Mouse (Mus musculus) brain, adult 2 months (tissue): Measurements from ENCODE around the gene Bicc1.
"Not testable (repeated sequence)": the region's sequence is repeated elsewhere in the genome, so short reads cannot be mapped to it uniquely, and the experiment has no call there.

Source experiments
- DNase-seq: peaks from one replicate; pipeline ENCODE4 v3.0.0; 2011; ENCODE audit warnings: low read depth, low spot score

Gene Bicc1

DNA sequence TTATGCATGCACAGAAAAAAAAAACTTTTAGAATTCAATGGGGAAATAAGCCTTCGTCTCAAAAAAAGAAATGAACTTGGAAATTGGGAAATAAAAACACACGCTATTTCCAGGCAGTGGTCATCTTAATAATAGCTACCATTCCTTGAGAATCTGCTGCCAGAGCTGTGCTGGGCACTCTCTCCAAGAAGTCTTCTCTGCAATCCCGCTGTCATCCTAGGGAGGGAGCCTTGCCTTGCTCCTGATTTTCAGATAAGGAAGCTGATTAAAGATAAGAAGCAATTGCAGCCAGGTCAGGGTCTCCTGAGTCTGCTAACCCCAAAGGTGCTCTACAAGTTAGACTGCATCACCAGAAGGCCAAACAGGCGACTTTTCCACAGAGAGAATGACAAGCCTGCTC is 161.4 kb downstream of the Bicc1 start:
- DNase-seq = peak; percentile 70

DNA sequence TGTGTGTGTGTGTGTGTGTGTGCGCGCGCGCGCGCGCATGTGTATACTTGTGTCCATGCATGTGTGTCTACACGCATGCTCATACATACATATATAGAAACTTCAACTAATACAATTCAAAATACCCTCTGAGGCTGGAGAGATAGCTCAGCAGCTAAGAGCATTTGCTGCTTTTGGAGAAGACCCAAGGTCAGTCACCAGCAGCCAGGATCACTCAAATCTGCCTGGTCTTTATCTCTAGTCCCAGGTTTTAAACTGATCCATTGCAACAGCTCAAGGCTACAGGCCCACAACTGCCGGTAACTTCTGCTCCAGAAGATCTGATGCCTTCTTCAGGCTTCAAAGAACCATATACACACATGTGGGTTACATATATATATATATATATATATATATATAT is 163.4 kb downstream of the Bicc1 start:
- DNase-seq = no peak

DNA sequence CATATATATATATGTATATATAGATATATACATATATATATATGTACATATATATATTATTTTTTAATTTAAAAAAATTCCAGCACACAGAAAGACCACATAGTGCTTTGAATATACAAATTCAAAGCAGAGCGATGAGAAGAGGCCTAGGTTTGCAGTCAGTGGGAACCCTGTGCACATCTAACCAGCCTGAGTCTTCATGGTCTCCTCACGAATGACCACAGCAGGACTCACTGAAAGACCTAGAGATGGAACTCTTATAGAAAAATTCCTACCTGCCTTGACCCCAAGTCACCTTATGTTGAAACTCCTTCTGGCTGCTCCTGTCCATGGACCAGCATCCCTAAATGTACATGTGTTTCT is 165.4 kb downstream of the Bicc1 start:
- no peak for DNase-seq

DNA sequence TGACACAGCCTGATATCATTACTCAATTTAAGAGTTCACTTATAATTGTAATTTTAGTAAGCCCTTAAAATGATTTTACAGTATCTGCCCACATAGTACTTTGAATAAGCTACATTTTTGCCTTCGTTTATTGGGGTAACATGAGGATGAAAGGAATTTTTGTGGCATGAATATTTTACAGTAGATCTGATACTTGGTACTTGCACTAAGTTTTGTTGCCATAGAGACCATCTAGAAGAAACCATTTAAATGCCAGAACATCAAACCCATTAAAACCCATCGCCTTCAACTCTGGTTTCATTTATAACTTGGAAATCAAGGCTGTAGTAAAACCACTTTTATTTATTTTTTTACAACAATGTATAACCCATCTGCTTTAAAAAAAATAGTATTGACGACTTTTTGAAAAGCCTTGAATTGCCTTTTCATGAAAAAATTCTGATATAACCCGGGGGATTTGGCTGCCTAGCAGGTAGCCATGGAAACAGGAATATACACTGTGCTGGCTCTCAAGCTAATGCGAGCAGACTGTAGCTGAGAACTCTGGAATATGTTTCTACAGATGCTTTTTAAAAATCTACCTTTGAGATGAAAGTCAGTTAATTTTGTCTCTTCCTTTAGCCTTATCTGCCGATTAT is 165.9 kb downstream of the Bicc1 start:
- DNase-seq = peak; percentile 79

DNA sequence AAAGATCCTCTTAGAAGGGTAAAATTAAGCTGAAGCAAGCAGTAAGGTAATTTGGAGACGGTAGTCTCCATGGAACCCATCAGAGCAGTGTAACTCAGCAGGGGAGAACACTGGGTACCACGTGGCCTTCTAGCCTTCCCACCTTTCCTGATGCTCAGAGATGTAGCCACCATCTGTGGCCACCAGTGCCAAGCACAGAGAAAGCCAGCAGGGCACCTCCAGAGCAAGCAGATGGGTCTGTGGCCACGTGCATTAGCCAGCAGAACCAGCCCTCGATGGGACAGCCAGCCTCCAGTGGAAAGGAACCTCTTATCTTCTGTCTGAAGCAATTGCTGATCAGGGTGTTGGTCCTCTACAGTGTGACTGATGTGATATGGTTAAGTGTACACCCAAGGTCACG is 172.1 kb downstream of the Bicc1 start:
- no peak for DNase-seq

DNA sequence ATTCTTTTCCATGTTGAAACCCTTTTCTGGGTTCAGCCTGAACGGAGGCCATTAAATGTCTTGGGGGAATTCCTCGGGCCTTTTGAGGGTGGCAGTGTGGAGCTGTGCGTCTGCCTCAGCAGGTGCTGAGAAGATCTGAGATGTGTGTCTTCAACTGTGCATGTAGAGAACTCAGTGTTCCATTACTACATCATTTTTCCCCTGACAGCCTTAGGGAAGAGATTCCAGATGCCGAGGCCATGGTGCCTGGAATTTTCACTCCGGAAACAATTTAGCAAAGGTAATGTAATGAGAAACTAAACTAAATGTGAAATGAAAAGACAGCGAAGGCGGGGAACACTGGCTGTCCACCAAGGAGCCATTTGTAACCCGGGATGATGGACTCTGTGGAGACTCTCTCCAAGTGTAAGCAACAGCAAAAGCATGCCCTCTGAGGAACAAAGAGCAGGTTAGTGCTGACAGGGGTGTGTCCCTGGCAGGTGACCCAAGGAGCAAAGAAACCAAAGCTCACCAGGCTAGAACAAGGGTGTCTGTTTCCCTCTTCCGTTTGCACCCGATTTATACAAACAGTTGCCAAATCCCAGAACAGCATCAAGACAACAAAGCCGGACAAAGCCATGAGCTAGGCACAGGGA is 176.3 kb downstream of the Bicc1 start:
- no peak for DNase-seq

DNA sequence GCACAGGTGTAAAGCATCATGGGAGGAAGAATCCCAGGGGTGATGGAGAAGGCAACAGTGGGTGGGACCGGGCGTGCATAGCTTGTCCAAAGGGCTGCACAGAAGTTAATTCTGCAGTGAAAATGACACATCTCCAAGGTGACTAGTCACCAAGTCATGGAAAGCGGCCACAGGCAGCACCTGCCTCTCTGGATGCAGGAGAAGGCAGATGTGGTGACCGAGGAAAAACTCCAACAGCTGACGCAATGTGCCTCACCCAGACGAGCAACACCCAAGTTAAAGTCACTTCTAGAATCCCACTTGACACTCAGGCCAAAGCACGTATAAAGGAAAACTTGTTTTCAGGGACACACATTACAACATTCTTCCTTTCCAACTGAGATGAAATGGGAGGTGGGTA is 177.3 kb downstream of the Bicc1 start:
- DNase-seq = no peak

DNA sequence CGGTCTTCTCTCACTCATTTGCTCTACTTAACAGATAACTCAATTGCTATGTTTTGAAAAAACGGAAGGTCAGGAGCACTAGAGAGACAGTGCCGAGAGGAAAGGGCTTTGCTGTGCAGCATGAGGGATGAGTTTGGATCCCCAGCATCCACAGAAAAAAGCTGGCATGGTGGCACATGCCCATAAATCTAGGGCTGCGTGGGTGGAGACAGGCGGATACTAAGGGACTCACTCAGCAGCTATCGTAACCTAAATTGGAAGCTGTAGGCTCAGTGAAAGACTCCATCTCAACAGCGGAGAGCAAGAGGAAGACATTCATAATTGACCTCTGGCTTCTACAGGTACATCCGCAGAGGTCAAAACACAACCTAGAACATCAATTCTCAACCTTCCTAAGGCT is 179.8 kb downstream of the Bicc1 start:
- peak; percentile 45 for DNase-seq

DNA sequence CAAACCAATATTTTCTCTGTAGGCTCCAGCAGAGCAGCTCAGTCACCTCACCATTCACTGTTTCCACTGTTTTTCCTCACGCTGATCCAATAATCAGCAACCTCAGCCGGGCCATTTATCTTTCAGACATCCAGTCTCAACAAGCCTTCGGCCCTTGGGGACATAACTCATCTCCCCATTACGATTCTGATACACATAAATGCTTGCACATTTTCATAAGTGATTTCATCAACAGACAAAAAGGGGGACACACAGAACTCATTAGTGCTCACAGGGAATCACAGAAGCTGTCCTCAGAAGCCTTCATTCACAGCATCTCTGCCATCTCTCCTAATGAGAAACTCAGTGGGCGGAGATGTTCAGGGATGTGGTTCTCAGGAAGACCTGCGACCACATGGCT is 182.4 kb downstream of the Bicc1 start:
- no peak for DNase-seq

DNA sequence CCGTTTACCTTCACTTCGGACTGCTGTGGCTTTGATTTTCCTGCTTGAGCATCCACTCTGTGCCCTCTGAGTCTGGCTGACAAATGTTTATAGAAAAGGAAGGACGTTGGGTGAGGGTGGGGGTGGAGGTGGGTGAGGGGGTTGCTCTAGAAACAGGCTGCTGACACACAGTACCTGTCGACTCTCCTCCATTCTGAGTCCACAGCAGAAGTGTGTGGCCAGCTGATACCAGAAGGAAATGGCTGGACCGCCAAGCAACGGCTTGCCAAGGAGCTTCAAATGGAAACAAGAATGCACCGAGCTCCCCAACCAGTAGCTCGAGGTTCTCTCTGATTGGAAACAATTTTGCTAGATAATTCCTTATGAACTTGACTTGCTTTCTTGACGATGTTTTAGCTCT is 182.9 kb downstream of the Bicc1 start:
- DNase-seq = no peak

DNA sequence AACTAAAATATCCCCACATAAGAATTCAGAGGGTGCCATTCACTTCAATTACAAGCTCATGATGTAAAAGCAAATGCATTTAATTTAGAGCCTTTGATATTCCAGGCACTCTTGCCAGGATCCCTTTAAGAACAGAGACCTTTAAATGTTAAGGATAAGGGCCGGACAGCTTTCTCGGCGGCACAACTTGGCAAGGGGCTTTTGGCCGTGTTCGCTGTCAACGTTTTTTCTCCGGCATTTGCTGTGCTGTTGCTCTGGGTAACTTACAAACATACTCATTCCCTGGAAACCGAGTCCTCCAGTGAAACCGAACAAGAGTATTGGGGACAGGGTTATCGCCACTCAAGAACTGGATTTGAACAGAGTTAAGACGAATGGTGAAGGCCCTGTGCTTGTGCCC is 188.3 kb downstream of the Bicc1 start:
- no peak for DNase-seq

DNA sequence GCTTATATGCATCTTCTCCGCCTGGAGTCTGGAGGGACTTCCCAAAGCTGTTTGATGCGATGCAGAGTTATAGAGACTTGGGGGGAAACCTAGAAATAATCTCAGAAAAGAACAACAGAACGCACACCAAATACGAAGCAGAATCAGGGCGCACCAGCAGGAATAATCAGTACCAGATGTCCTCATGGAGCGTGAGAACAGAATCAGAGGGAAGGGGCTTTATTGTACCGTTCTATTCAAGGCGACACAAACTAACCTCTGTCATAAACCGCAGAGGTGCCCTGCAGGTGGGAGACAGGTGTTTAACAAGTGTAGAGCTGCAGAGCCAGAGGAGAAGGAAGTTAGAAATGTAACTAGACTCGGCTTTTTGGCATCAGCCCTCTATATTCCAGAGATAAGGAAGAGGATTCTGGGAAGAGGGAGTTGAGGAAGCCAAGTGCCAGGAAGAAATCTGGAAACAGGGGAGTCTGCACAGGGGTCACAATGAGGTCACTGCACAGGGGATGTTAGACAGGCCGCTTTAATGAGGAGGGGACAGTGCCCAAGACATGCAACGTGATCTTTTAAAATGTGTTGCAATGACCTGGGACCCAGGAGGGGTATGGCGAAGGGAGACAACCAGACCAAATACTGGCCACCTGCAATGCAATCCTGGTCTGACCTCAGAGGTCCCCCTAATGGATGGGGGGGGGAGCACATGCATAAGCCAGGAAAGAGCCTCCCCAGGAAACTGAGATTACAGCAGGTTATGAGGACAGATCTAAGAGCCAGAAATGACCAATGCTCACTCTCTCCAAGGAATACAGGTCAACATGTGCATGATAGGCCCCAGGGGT is 190.4 kb downstream of the Bicc1 start:
- DNase-seq = no peak

DNA sequence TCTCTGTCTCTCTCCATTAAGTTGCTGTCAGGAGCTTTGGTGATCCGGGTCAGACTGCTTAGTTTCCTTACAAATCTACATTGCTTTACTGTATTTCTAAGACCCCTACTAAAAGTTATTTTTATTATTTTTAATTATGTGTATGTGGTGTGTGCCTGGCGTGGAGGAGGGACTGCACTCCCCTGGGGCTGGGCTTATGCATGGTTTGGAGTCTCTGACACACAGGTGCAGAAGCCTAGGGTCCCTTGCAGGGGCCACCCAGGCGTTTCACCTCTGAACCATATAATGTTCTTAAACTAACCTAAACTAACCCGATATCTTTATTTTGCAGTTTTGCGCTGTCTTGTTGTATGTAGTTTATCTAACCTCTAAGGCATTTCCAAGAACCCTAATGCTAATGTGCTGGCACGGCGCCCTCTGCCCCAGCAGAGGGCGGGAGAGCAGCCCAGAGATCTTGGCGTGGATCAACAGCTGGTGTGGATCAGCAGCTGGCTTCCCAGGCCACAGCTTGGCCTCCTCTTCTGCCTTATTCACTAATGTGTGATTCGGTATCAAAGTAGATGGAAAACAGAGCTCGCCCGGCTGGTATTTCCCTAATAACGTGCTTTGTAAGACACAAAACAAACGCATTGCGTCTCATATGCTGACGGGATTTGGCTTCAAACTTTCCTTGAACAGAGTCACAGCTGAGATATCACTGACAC is 192.7 kb downstream of the Bicc1 start:
- DNase-seq = no peak

DNA sequence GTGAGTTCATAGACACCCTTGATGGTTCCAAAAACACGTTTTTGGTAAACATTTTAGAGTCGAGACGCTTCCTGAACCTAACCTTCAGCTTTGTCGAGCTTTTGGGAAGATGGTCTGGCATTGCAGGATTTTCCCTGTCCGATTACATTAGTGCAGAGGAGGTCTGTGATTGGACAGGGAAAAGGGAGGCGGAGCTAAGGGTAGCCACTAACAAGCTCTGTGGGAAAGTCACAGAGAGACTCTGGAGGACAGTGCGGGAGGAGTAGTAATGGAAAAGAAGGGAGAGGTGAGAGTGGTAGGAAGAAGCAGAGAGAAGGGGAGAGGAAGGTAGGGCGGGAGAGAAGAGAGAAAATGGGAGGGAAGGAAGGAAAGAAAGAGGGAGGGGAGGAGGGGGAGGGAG is 194.8 kb downstream of the Bicc1 start:
- DNase-seq = no peak

DNA sequence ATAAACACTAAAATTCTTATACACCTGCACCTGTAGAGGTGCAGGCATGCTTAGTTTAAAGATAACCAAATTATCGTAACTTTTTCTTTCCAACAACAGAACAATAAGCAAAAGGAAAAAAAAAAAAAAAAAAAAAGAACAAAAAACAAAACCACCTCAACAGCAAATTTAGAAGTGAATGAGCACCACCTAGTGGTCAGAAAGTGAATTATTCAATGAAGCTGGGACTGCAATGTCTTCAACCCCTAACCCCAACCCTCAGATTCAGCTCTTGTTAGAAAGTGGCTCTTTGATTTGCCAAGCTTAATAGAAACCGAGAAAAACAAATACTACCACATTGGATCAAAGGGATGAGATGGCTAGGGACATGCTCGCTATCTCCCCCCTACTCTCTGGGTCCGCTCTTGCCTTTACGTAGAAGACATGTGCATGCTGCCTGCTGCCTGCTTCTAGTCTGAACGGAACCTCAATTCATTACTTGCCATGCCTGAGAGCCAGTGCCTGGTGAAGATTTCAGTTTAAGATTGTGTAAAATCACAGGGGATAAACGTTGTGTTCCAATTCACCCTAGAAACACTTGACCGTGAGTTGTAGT is 195.8 kb downstream of the Bicc1 start:
- DNase-seq = peak; percentile 80

DNA sequence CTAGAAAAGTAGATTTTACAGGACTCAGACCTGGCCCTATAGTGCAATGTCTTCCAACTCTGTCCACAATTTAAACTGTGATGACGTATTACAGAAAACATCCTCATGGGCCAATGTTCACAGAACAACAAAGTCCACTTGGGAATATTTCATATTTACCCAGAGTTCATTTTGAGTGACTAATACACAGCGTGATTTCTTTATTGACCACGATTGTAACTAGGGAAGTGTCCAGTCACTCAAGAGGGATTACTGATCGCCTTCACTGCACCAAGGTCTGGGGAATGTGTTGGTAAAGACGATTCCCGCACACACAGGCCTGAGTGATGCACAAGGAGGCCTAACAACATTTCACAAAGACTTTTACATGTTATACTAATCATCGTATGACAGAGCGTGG is 197.9 kb downstream of the Bicc1 start:
- DNase-seq = no peak

DNA sequence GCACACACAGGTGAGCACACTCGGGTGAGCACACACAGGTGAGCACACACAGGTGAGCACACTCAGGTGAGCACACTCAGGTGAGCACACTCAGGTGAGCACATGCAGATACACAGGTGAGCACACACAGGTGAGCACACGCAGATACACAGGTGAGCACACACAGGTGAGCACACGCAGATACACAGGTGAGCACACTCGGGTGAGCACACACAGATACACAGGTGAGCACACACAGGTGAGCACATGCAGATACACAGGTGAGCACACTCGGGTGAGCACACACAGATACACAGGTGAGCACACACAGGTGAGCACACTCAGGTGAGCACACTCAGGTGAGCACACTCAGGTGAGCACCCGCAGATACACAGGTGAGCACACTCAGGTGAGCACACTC is 199.1 kb downstream of the Bicc1 start:
- not testable (repeated sequence) for DNase-seq

DNA sequence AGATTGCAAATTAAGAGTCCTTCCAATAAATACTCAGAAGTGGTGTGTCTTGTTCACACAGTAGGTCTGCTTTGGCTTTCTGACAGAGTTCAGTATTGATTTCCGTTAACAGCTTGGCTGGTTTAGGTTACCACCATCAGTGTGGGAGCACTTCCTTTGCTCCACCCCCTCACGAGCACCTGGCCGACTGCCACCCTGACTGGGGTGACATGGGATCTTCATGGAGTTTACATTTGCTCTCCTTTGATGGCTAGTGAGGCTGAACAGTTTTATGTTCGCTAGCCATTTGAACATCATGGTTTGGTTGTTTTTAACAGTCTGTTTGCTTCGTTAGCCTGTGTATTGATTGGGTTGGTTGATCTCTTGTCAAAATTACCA is 206.7 kb downstream of the Bicc1 start:
- no peak for DNase-seq

DNA sequence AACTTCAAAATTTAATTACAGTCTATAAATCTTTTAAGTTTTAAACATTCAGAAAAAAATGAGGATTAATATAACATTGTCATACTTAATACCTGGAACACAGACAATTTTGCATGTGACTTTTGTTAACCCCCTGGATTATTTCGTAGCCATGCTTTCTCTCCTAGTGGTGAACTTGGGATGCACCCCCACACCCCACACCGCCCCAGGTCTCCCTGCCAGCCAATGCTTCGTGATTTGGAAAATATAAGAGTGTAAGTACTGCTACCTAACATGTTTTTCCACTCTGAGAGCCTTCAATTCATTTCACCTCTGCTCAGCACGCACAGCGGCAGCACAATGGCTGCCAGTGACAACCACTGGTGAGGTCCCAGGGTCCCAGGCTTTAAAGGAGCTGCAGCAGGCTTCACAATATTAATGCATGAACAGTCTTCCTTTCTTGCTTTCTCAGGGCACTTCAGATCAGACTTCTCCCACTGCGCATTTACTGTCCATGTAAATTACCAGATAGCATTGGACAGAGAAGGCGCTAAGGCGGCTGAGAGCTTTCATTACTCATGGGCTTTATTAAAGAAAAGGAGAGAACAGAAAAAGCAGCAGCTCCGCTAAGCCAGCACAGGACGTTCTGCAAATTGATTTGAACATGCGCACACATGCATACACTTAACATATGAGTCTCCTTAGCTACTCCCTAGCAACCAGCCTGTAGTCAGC is 207.3 kb downstream of the Bicc1 start:
- DNase-seq = peak; percentile 85

DNA sequence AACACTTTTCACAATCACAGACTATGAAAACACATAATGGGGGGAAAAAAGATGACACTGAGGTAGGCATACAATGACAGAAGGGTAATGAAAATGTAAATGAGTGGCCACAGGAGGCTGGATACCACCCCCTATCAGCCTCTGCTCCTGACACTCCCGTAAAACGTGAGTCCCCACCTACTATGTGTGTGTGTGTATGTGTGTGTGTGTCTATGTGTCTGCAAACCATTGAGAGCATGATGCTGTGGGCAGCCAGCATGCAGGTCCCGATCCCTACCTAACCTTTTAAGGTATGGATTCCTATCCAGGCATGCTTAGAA is 209.4 kb downstream of the Bicc1 start:
- DNase-seq = no peak

DNA sequence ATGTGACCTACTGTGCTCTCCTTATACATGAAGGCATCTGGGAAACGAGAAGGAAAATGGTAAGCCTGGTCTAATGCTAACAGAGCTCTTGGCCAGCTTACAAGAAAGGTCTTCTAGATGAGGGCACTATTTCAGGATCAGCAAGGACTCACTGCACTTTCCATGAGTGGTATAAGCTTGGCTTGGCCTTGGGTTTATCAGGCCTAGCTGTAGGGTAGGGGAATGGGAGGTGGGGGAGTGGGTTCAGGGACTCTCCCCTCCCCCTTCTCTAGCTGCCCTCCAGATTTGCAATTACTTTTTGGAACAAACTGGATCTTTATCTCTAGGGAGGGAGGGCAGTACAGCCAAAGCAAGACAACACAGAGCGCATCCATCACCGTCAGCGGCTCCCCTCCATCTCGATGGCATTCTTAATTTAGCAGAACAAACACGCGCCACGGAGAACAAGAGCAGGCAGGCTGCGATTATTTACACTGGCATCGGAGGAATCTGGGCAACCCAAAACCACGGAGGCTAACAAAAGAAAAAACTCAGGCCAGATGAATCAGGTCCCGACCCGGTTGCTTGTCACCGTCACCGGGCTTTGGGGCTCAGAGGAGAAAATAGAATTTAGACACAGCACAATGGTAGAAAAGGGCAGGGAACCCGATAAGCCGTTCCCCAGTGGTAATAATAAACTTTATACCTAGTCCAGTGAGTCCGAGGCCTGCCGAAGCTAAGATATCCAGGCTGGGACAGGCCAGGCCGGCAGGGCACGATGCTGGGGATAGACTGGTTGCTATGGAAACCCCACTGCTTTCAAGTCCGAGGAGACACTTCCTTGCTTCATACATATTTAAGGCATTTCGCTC is 210.0 kb downstream of the Bicc1 start:
- peak; percentile 77 for DNase-seq
